ENCODE assay signal across 15 mouse cellular contexts in genomic region chr19:33380825-33381224, GRCm38 (mm10). TPM values are rescaled to one million over a fixed set of nuclear protein-coding genes. Genes with fewer than 3 reads are reported as not detected.
DNase-seq lines count a peak whose midpoint lies in the region; ATAC-seq and TF ChIP-seq lines count a peak whose summit lies in the region.
"Had no signal": no experiment of that assay in that cellular context is flagged by ENCODE, and none has a peak within 500 bp of the region (broad histone marks: within the 10 kb centered on the region; RNA-seq: fewer than 3 reads in every experiment).

No protein-coding gene starts in this region.

- no peak overlapping the region for H3K9ac ChIP-seq in forebrain, embryonic 16.5 days (replicated peaks; ENCODE audit: low read depth, low read length)
- H3K9ac ChIP-seq in forebrain, postnatal 0 days, result no peak overlapping the region
- no peak overlapping the region for H3K9ac ChIP-seq in midbrain, embryonic 12.5 days (replicated peaks)
- H3K9ac ChIP-seq in midbrain, embryonic 14.5 days (replicated peaks; ENCODE audit: low read length), result no peak overlapping the region
- H3K9ac ChIP-seq in midbrain, embryonic 16.5 days (ENCODE audit: low read depth, low read length), result no peak overlapping the region
- H3K9ac ChIP-seq: embryonic facial prominence, embryonic 15.5 days; heart, embryonic 12.5 days; intestine, embryonic 15.5 days had no signal

- ATAC-seq in forebrain, embryonic 16.5 days, result peak; percentile 54
- ATAC-seq in forebrain, postnatal 0 days, result no peak
- 0 out of 2 replicates have a peak, but pooled peaks have one; percentile 56 for ATAC-seq in midbrain, embryonic 12.5 days (ENCODE audit: low FRiP score, low read depth)
- ATAC-seq in midbrain, embryonic 14.5 days (ENCODE audit: low FRiP score, low TSS enrichment), result no peak
- ATAC-seq in midbrain, embryonic 16.5 days, result peak; percentile 56
- ATAC-seq: intestine, embryonic 15.5 days had no signal

- no peak overlapping the region for H3K4me2 ChIP-seq in forebrain, embryonic 16.5 days (ENCODE audit: low read length)
- no peak overlapping the region for H3K4me2 ChIP-seq in forebrain, postnatal 0 days (ENCODE audit: low read depth)
- H3K4me2 ChIP-seq in midbrain, embryonic 12.5 days (replicated peaks), result no peak overlapping the region
- H3K4me2 ChIP-seq in midbrain, embryonic 14.5 days (ENCODE audit: low read length), result no peak overlapping the region
- H3K4me2 ChIP-seq in midbrain, embryonic 16.5 days (ENCODE audit: low read length), result no peak overlapping the region
- H3K4me2 ChIP-seq: embryonic facial prominence, embryonic 15.5 days; heart, embryonic 12.5 days; intestine, embryonic 15.5 days had no signal

- no peaks in the 10 kb centered on the region for H3K9me3 ChIP-seq in forebrain, embryonic 16.5 days (ENCODE audit: control insufficient read depth, low read length)
- H3K9me3 ChIP-seq in forebrain, postnatal 0 days (ENCODE audit: low read length), result no peaks in the 10 kb centered on the region
- no peaks in the 10 kb centered on the region for H3K9me3 ChIP-seq in midbrain, embryonic 12.5 days
- no peaks in the 10 kb centered on the region for H3K9me3 ChIP-seq in midbrain, embryonic 14.5 days (ENCODE audit: control insufficient read depth, low read length)
- no peaks in the 10 kb centered on the region for H3K9me3 ChIP-seq in midbrain, embryonic 16.5 days (replicated peaks; ENCODE audit: control insufficient read depth, low read length, poor library complexity, severe bottlenecking)
- H3K9me3 ChIP-seq: embryonic facial prominence, embryonic 15.5 days; heart, embryonic 12.5 days; hindbrain, embryonic 10.5 days; intestine, embryonic 15.5 days had no signal

- no peaks in the 10 kb centered on the region for H3K27me3 ChIP-seq in forebrain, embryonic 16.5 days (replicated peaks; ENCODE audit: control insufficient read depth, insufficient read depth, low read length)
- no peaks in the 10 kb centered on the region for H3K27me3 ChIP-seq in forebrain, postnatal 0 days (ENCODE audit: insufficient read depth, low read length)
- no peaks in the 10 kb centered on the region for H3K27me3 ChIP-seq in midbrain, embryonic 12.5 days
- H3K27me3 ChIP-seq in midbrain, embryonic 14.5 days (ENCODE audit: control insufficient read depth, insufficient read depth, low read length), result no peaks in the 10 kb centered on the region
- H3K27me3 ChIP-seq in midbrain, embryonic 16.5 days (ENCODE audit: control insufficient read depth, insufficient read depth, low read depth, low read length), result no peaks in the 10 kb centered on the region
- H3K27me3 ChIP-seq: embryonic facial prominence, embryonic 15.5 days; heart, embryonic 12.5 days; intestine, embryonic 15.5 days had no signal

- H3K4me3 ChIP-seq in forebrain, embryonic 16.5 days (replicated peaks; ENCODE audit: low read length), result no peak overlapping the region
- no peak overlapping the region for H3K4me3 ChIP-seq in forebrain, postnatal 0 days (ENCODE audit: low read depth, low read length)
- no peak overlapping the region for H3K4me3 ChIP-seq in midbrain, embryonic 12.5 days
- H3K4me3 ChIP-seq in midbrain, embryonic 14.5 days (replicated peaks; ENCODE audit: low read depth, low read length), result no peak overlapping the region
- H3K4me3 ChIP-seq in midbrain, embryonic 16.5 days (ENCODE audit: low read depth, low read length), result no peak overlapping the region
- H3K4me3 ChIP-seq: embryonic facial prominence, embryonic 15.5 days; erythroblast, embryonic 14.5 days; gastrocnemius, adult 2 months; heart, embryonic 12.5 days; hindbrain, embryonic 10.5 days; intestine, embryonic 15.5 days had no signal

- DNase-seq in forebrain, postnatal 0 days, result no peak
- no peak for DNase-seq in midbrain, embryonic 14.5 days
- DNase-seq in right cerebral cortex, postnatal 36 days (ENCODE audit: low spot score in 2 of 2), result no peak
- DNase-seq: adrenal gland, adult 8-10 months; adrenal gland, postnatal 36 days; gastrocnemius, adult 2 months; gastrocnemius, postnatal 25 days had no signal

- WGBS in forebrain, embryonic 16.5 days, result 70% methylated on average over 2 of the region's 2 CpGs
- 78% methylated on average over 2 of the region's 2 CpGs for whole genome bisulfite sequencing in forebrain, postnatal 0 days
- WGBS in midbrain, embryonic 12.5 days, result 82% methylated on average over 2 of the region's 2 CpGs
- 81% methylated on average over 2 of the region's 2 CpGs for WGBS in midbrain, embryonic 14.5 days
- 78% methylated on average over 2 of the region's 2 CpGs for WGBS in midbrain, embryonic 16.5 days

- no peaks in the 10 kb centered on the region for H3K4me1 ChIP-seq in forebrain, embryonic 16.5 days (replicated peaks; ENCODE audit: control insufficient read depth, insufficient read depth, low read length)
- H3K4me1 ChIP-seq in forebrain, postnatal 0 days (ENCODE audit: insufficient read depth), result no peaks in the 10 kb centered on the region
- no peaks in the 10 kb centered on the region for H3K4me1 ChIP-seq in midbrain, embryonic 12.5 days
- H3K4me1 ChIP-seq in midbrain, embryonic 14.5 days (ENCODE audit: control insufficient read depth, insufficient read depth, low read length), result no peaks in the 10 kb centered on the region
- H3K4me1 ChIP-seq in midbrain, embryonic 16.5 days (ENCODE audit: control insufficient read depth, insufficient read depth, low read length), result no peaks in the 10 kb centered on the region
- H3K4me1 ChIP-seq: embryonic facial prominence, embryonic 15.5 days; heart, embryonic 12.5 days; hindbrain, embryonic 10.5 days; intestine, embryonic 15.5 days had no signal

- TF ChIP-seq CTCF in forebrain, postnatal 0 days (IDR thresholded peaks at IDR 0.05; ENCODE audit: low read depth), result no peak

- H3K27ac ChIP-seq in forebrain, embryonic 16.5 days (ENCODE audit: low read length), result no peak overlapping the region
- H3K27ac ChIP-seq in forebrain, postnatal 0 days (ENCODE audit: low read depth, low read length), result no peak overlapping the region
- no peak overlapping the region for H3K27ac ChIP-seq in midbrain, embryonic 12.5 days (replicated peaks)
- H3K27ac ChIP-seq in midbrain, embryonic 14.5 days (replicated peaks; ENCODE audit: low read depth, low read length), result no peak overlapping the region
- no peak overlapping the region for H3K27ac ChIP-seq in midbrain, embryonic 16.5 days (ENCODE audit: low read length)
- H3K27ac ChIP-seq: embryonic facial prominence, embryonic 15.5 days; gastrocnemius, adult 2 months; hindbrain, embryonic 10.5 days; intestine, embryonic 15.5 days had no signal

- H3K36me3 ChIP-seq in forebrain, embryonic 16.5 days (ENCODE audit: control insufficient read depth, insufficient read depth), result no peaks in the 10 kb centered on the region
- no peaks in the 10 kb centered on the region for H3K36me3 ChIP-seq in forebrain, postnatal 0 days (ENCODE audit: insufficient read depth)
- no peaks in the 10 kb centered on the region for H3K36me3 ChIP-seq in midbrain, embryonic 12.5 days
- H3K36me3 ChIP-seq in midbrain, embryonic 14.5 days (ENCODE audit: control insufficient read depth, insufficient read depth, low read length), result no peaks in the 10 kb centered on the region
- H3K36me3 ChIP-seq in midbrain, embryonic 16.5 days (ENCODE audit: control insufficient read depth, insufficient read depth, low read length), result no peaks in the 10 kb centered on the region
- H3K36me3 ChIP-seq: embryonic facial prominence, embryonic 15.5 days; heart, embryonic 12.5 days; hindbrain, embryonic 10.5 days; intestine, embryonic 15.5 days had no signal

RNA-seq across cellular contexts. Expression of gene Rnls, which starts 11.3 kb away (rescaled TPM):
- 7.0 and 9.1 TPM in 2 replicates for polyA plus RNA-seq in forebrain, embryonic 16.5 days (2015; fragmentation: Nextera tagmentation; extraction: Ambion mirVana)
- 1.5 and 2.5 TPM in 2 replicates for total RNA-seq in forebrain, postnatal 0 days (2014; rRNA removed)
- 7.4 and 8.7 TPM in 2 replicates for polyA plus RNA-seq in forebrain, postnatal 0 days (2015; fragmentation: Nextera tagmentation; extraction: Ambion mirVana)
- polyA plus RNA-seq in midbrain, embryonic 12.5 days (2016; fragmentation: Nextera tagmentation; extraction: Ambion mirVana), result 7.7 and 8.2 TPM in 2 replicates
- polyA plus RNA-seq in midbrain, embryonic 14.5 days (2014; fragmentation: Nextera tagmentation; extraction: Ambion mirVana), result 10.0 and 10.4 TPM in 2 replicates
- 10.1 and 10.9 TPM in 2 replicates for polyA plus RNA-seq in midbrain, embryonic 16.5 days (2015; fragmentation: Nextera tagmentation; extraction: Ambion mirVana)

Comparison
In these comparisons a context has a peak if more than half of its experiments do, and no peak if none do; other contexts are left out.
1. ATAC-seq: peak in forebrain, embryonic 16.5 days (single experiment), midbrain, embryonic 12.5 days (single experiment) and midbrain, embryonic 16.5 days (single experiment); none in forebrain, postnatal 0 days (single experiment) and midbrain, embryonic 14.5 days (single experiment).